Mouse (Mus musculus) mature B cell (primary cell): ENCODE measurements around the gene Nup62.
"Not testable (repeated sequence)": the region's sequence is repeated elsewhere in the genome, so short reads cannot be mapped to it uniquely, and the experiment has no call there.

Experiments
- in situ Hi-C: fragments of 300-500 bp; cut with MboI; formaldehyde crosslinking; loops from 2 replicates; pipeline ENCODE4 v1.14.3; 2019

The Nup62 gene

DNA sequence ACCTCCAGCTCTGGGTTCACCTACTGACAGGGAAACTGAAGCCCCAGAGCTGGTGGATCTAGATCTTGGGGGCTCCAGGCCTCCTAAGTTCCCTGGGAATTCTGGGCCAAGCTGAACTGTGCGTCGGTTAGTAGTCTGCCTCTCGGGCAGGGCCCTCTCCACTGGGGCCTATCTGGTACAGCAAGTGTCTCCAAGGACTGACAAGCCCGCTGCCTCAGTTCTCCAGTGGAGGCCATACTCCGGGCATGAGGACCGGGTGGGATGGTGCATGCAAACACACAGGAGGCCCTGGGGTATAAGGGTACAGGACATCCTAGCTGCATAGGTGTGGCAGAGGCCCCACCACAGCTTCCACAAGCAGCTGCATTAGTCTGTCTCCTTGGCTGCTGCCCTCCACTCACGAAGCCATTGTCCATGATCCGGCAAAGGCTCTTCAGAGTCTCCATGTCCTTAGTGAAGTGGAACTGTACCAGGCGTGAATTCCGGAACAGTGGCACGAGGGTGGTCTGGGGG lies 48.1 kb downstream of the Nup62 start:
- in situ Hi-C loops, result no loop called here

DNA sequence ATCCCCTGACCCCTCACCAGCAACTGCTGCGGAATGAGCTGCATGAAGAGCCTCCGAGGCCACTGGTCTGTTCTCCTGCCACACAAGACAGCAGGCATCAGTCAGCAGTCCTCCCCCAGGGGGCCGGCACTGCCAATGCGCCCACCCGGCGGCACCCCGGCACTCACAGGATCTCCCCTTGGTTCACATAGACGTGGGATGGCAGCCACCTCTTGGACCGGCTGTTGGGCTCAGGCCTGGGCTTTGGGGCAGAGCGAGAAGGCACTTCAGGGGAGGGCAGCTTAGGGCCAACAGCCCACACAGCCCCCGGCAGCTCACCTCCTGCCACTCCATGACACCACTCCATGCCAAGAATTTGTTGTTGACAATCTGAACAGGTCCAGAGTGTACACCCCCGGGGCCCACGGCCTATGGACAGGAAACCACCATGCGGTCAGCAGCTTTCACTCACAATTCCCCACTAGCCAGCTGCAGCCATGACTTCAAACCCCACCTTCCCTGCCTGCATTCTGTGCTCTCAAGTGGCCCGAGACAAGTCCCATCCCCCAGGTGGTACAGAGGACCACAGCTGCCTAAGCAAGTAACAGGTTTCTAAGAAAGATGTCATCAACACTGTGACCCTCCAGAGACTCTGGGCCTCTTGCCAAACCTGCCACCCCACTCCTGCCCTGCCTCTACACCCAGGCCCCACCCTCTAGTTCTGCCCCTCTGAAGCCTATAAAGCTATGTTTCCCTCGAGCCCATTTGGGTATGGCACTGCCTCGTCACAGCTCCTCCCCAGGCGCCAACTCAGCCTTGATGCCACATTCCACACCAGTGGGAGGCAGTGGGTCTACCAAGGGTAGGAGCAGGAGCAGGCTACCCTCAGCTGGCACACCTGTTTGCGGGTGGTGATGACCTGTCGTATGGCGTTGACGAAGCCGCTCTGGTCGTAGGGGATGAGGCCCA lies 49.0 kb downstream of the Nup62 start:
- in situ Hi-C loops, result no loop called here

DNA sequence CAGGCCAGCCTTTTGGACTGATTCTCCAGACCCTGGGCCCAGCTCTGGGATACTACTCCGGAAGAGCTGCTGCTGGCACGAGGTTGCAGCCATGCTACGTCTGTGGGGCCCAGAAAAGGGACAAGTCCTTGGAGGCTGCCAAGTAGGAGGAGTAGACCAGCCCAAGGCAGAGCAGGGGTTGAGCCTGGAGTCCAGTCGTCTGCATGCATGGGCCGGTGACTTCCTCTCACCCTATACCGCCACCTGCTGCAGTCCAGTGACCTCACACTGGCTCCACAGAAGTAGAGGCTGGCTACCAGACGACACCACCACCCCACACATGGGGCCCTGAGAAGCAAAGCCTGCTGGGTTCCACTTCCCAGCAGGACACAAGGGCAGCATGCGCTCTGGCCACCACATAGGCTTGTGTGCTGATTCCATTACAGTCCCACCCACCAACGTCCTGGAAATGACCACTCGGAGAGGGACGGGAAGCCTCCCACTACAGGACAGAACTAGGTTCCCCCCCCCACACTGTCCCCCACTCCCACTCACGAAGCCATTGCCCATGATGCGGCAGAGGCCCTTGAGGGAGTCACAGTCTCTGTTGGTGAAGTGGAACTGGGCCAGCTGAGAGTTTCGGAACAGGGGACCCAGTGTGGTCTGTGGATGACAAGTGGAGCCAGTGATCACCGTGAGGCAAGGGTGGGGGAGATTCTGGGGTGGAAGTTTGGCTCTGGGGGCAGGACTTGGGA lies 50.6 kb downstream of the Nup62 start:
- in situ Hi-C loops, result no loop called here

DNA sequence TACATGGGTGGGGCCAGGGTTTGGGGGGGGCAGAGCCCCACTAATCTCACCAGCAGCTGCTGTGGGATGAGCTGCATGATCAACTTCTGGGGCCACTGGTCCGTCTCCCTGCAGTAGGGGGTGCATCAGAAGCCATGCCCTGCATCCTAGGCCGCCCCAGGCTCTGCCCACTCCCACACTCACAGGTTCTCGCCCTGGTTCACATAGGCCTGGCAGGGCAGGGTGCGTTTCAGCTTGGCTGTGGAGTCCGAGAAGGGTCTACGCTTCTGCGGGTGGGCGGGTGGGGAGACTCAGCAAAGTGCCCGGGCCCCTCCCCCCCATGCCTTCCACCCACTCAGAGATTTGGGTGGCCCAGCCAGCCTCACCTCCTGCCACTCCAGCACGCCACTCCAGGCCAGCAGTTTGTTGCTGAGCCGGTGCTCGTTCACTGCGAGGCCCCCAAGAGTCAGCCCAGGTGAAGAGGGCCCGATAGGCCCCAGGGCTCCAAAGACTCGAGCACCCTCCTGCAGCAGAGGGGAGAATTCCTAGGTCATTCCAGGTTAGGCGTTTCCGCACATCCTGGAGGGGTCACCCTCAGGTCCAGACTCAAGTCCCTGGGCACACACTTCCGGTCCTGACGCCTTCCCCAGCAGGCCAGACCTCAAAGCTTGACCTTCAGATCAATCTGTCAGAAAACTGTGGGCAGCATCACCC lies 51.3 kb downstream of the Nup62 start:
- in situ Hi-C loops, result no loop called here

DNA sequence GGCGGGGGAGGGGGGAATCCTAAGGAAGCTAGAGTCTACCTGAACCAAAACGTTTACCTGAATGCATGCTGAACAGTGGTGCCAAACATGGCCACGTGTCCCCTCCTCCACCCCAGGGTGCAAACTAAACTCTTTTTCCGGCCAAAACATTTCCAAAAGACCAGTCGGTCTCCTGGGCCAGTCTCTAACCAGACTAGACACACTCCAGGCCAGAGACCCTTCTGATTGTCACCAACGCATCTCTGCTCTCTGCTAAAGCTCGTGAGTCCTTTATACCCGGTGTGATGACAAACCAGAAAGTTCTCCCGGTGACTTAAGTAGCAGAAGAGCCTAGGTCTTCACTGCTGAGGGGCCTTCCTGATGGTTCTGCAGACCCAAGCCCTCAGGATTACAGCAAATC lies 51.9 kb downstream of the Nup62 start:
- in situ Hi-C loops, result no loop called here

DNA sequence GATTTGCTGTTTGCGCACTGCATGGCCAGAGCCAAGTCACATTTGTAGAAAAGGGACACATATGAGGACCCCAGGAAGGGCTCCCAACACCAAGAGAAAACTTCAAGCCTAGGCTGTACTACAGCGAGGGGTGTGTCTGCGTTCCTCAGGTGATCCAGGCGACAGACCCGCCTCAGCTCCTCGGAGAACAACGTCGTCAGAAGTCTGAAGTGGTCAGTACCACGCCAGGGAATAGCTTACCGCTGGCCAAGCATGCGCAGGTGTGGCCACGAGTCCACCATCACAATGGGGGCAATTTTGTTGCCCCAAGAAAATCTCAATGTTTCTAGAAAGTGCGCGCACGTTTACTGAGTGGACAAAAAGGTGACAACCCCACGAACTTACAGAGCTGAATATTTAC lies 52.6 kb downstream of the Nup62 start:
- in situ Hi-C loops, result no loop called here

DNA sequence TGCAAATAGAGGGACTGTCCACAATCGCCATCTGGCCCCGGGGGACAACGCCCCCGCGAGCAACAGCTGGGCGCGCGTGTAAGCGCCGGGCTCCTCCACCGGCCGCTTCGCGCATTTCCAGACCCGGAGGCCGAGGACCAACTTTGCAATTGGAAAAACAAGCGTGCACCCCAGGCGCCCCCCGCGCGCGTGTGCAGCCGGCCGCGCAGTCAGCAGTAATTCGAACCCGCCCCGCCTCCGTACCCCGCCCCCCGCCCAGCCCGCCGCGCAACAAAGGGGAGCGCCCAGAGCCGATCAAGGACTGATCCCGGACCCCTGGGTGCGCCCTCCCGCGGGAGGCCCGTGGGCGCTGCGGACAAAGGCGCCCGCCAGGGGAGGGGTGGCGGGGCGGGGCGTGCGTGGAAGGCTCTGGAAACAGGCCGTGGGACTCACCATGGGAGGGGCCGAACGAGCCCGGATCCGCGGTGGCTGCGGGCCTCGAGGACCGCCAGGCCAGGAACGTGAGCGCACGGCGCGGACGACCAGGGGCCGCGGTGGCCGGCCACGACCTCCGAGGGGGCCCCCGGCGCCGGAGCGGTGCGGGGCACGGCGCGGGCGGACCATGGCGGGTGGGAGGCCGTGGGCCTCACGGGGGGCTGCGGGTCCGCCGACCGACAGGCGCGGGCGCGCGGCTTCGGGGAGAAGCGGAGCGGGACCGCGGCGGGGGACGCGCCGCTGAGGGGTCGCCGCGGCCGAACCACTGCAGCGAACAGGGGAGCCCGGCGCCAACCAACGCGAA lies 53.2 kb downstream of the Nup62 start:
- in situ Hi-C loops, result no loop called here

DNA sequence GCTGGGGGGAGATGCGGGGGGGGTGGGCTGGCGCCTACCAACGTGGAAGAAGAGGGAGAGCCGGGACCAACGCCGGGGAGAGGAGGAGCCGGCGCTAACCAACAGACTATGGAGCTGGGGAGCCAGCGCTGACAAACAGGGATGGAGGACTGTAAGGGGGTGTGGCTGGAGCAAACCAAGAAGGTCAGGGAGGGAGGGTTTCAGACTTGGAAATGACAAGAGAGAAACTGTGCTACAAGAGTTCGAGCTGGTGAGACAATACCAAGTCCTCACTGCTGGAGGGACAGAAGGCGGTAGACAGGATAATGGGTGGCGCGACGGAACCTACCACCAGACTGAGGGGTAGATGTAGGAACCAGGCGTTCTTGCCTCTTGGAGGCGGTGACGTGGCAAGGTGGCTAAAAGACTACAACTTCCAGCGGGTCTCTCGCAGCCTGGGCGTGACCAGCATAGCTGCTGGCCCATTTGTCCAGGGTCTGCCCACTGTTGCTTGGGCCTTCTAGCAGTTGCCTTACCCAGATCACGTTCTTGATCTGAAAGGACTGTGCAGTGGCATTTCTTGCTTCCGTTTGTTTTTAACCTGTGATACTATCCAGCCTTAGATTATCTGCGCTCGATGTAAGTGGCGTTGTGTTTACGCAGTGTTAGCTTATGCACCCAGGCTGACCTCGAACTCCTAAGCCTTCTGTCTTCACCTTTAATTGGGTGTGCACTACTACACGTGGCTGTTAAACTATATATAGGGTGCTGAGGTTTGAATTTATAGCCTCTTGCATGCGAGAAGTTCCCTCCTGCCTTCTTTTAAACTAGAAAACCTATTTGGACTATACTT lies 54.0 kb downstream of the Nup62 start, which contains the start of gene Ptov1:
Gene Ptov1 (minus strand): TSS at position 92 of the 832 bp plus-strand sequence.
- in situ Hi-C loops, result no loop called here

DNA sequence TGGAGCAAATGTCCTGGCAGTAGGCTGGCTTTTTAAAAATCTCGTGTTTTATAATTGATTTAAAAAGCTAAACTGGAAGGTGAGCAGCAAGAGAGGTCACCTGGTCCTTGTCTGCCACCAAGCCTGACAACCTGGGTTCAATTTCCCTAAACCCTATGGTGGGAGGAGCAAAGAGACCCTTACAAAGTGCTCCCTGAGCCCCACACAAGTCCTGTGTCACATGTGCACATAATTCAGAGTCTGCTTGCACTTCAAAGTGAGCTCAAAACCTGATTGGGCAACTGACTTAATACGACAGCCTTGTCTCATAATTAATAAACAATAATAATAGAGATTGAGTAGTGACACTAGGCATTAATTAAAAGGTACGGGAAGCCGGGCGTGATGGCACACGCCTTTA lies 54.7 kb downstream of the Nup62 start:
- in situ Hi-C loops, result no loop called here

DNA sequence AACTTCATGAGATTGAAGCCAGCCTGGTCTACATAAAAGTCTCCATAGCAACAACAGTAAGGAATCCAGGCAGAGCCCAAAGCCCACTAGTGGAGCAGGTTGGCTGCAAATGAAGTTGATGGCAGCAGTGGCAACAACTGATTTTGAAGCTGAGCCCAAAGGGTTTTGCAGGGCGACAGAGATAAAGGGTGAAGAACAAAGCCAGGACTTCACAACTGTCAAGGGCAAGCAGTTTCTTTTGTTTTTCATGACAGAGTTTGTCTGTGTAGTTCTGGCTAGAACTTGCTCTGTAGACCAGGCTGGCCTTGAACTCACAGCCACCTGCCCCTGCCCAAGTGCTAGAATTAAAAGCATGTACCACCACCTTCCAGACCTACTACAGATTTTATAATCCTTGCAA lies 55.3 kb downstream of the Nup62 start:
- in situ Hi-C loops, result no loop called here

DNA sequence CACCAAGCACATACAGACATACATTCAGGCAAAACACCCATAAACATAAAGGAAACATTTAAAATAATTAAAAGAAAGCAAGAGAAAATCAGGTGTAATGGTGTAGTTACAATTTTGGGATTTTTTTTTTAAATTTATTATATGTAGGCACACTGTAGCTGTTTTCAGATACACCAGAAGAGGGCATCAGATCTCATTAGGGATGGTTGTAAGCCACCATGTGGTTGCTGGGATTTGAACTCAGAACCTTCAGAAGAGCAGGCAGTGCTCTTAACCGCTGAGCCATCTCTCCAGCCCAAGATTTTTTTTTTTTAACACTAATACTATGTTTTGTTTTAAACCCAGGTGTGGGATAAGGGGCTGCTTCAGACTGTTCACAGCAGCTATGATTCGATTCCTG lies 55.9 kb downstream of the Nup62 start:
- in situ Hi-C loops, result not testable (repeated sequence)

DNA sequence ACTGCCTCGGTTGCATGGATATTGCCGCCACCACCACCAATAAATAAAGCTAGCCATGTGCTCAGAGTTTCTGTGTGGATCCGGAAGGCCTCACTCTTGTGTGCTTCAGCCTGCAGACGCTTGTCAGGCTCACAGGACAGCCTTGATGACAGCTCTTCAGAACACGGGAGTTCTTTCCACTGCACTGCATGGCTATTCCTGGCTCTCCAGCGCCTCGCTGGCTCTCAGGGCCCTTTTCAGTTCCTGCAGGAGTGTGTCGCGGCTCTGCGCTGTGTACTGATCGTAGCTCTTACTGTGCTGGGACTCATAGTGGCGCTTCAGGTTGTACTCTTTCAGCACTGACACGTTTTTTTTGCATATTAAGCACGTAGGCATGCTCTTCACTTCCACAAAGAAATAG lies 61.9 kb downstream of the Nup62 start:
- in situ Hi-C loops, result no loop called here
